Comparison of ENCODE assay signal across 8 mouse cellular contexts in the genomic region with DNA sequence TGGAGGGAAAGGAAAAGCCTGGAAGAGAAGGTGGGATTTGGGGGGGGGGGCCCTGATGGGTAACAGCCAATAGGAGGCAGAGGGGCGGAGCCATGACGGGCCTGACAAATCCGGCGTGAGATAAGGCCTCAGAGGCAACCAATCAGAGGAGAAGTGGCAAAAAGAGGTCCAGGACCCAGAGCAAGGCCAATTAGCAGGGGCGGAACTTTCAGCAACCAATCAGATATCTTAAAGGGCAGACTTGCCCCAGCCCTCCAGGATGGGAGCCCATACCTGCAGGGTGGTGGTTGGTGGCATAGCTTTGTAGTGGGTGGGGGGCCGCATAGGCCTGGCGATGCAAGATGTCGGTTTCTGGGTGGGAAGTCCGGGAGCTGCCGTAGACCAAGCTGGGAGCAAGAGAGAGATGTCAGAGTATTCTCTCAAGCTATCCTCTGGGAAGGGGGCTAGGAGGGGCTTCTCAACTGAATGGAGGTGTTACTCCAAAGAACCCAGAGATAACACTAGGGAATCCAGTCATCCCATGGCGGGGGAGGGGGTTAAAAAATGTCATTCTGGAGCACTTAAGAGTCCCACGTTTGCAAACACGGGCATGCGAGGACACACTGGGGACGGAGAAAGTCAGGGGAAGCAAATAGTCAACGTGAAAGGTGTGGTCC. TPM values are rescaled to one million over a fixed set of nuclear protein-coding genes. Genes with fewer than 3 reads are reported as not detected.
DNase-seq lines count a peak whose midpoint lies in the region; ATAC-seq and TF ChIP-seq lines count a peak whose summit lies in the region.

No protein-coding gene starts in this region.

- H3K27me3 ChIP-seq in intestine, postnatal 0 days (replicated peaks; ENCODE audit: control insufficient read depth, insufficient read depth, low read length), result no peaks in the 10 kb centered on the region
- H3K27me3 ChIP-seq in limb, embryonic 11.5 days (ENCODE audit: control insufficient read depth, insufficient read depth, low read length), result no peaks in the 10 kb centered on the region
- no peaks in the 10 kb centered on the region for H3K27me3 ChIP-seq in midbrain, embryonic 14.5 days (ENCODE audit: control insufficient read depth, insufficient read depth, low read length)
- no peaks in the 10 kb centered on the region for H3K27me3 ChIP-seq in stomach, postnatal 0 days (ENCODE audit: control insufficient read depth, insufficient read depth, low read length)

- no peak for TF ChIP-seq CTCF in intestine, postnatal 0 days (IDR thresholded peaks at IDR 0.05; ENCODE audit: low read depth)
- TF ChIP-seq CTCF in stomach, postnatal 0 days (IDR thresholded peaks at IDR 0.05; ENCODE audit: low read depth), result 0 out of 2 replicates have a peak, but pooled peaks have one; percentile 0

- peak; percentile 6; the same call in 1 of the 2 replicates for ATAC-seq in granulocyte monocyte progenitor cell, adult 5-6 weeks (replicated peaks; ENCODE audit: poor library complexity, severe bottlenecking)
- ATAC-seq in intestine, postnatal 0 days, result no peak
- peak; percentile 27; the same call in 1 of the 2 replicates for ATAC-seq in limb, embryonic 11.5 days (ENCODE audit: insufficient number of reproducible peaks, low FRiP score, low TSS enrichment, low read depth)
- ATAC-seq in midbrain, embryonic 14.5 days (ENCODE audit: low FRiP score, low TSS enrichment), result peak; percentile 69
- ATAC-seq in stomach, postnatal 0 days (ENCODE audit: low FRiP score, low TSS enrichment), result no peak

- peaks cover 4% of the 10 kb centered on the region; the same call in 1 of the 2 replicates for H3K4me1 ChIP-seq in intestine, postnatal 0 days (replicated peaks; ENCODE audit: control insufficient read depth, insufficient read depth, low read length)
- H3K4me1 ChIP-seq in limb, embryonic 11.5 days (ENCODE audit: control insufficient read depth, insufficient read depth, low read length), result peaks cover 12% of the 10 kb centered on the region
- peaks cover 9% of the 10 kb centered on the region; the same call in 1 of the 2 replicates for H3K4me1 ChIP-seq in midbrain, embryonic 14.5 days (ENCODE audit: control insufficient read depth, insufficient read depth, low read length)
- 0 out of 2 replicates have a peak, but pooled peaks cover 4% of the 10 kb centered on the region for H3K4me1 ChIP-seq in stomach, postnatal 0 days (replicated peaks; ENCODE audit: control insufficient read depth, insufficient read depth)

- H3K4me3 ChIP-seq in intestine, postnatal 0 days (ENCODE audit: low read depth, low read length), result peak overlapping the region; percentile 90
- peak overlapping the region; percentile 96 for H3K4me3 ChIP-seq in limb, embryonic 11.5 days (ENCODE audit: low read depth, low read length)
- peak overlapping the region; percentile 76 for H3K4me3 ChIP-seq in midbrain, embryonic 14.5 days (replicated peaks; ENCODE audit: low read depth, low read length)
- peak overlapping the region; percentile 83 for H3K4me3 ChIP-seq in stomach, postnatal 0 days (ENCODE audit: low read depth, low read length)

- H3K36me3 ChIP-seq in intestine, postnatal 0 days (ENCODE audit: control insufficient read depth, insufficient read depth), result peaks cover 43% of the 10 kb centered on the region
- H3K36me3 ChIP-seq in limb, embryonic 11.5 days (ENCODE audit: control insufficient read depth, insufficient read depth, low read length), result peaks cover 41% of the 10 kb centered on the region
- peaks cover 43% of the 10 kb centered on the region for H3K36me3 ChIP-seq in midbrain, embryonic 14.5 days (ENCODE audit: control insufficient read depth, insufficient read depth, low read length)
- peaks cover 23% of the 10 kb centered on the region for H3K36me3 ChIP-seq in stomach, postnatal 0 days (ENCODE audit: control insufficient read depth, insufficient read depth, low read length)

- H3K4me2 ChIP-seq in intestine, postnatal 0 days (replicated peaks; ENCODE audit: low read depth), result peak overlapping the region; percentile 94
- H3K4me2 ChIP-seq in limb, embryonic 11.5 days (ENCODE audit: low read depth, severe bottlenecking), result peak overlapping the region; percentile 95
- peak overlapping the region; percentile 97 for H3K4me2 ChIP-seq in midbrain, embryonic 14.5 days (ENCODE audit: low read length)
- H3K4me2 ChIP-seq in stomach, postnatal 0 days (replicated peaks; ENCODE audit: low read depth), result peak overlapping the region; percentile 99

- no peak overlapping the region for H3K9ac ChIP-seq in intestine, postnatal 0 days (ENCODE audit: low read depth, low read length)
- peak overlapping the region; percentile 95 for H3K9ac ChIP-seq in limb, embryonic 11.5 days (ENCODE audit: low read length)
- peak overlapping the region; percentile 87; the same call in 1 of the 2 replicates for H3K9ac ChIP-seq in midbrain, embryonic 14.5 days (replicated peaks; ENCODE audit: low read length)
- H3K9ac ChIP-seq in stomach, postnatal 0 days (ENCODE audit: low read length), result no peak overlapping the region

- no peak overlapping the region for H3K27ac ChIP-seq in intestine, postnatal 0 days (ENCODE audit: low read depth, low read length)
- H3K27ac ChIP-seq in limb, embryonic 11.5 days (replicated peaks; ENCODE audit: low read depth, low read length), result no peak overlapping the region
- H3K27ac ChIP-seq in midbrain, embryonic 14.5 days (replicated peaks; ENCODE audit: low read depth, low read length), result peak overlapping the region; percentile 97
- peak overlapping the region; percentile 97 for H3K27ac ChIP-seq in stomach, postnatal 0 days (replicated peaks)

- WGBS in intestine, postnatal 0 days, result 9% methylated on average over 15 of the region's 16 CpGs
- WGBS in limb, embryonic 11.5 days, result under 1% methylated on average over 16 of the region's 16 CpGs
- WGBS in midbrain, embryonic 14.5 days, result 2% methylated on average over 16 of the region's 16 CpGs
- 10% methylated on average over 16 of the region's 16 CpGs for WGBS in stomach, postnatal 0 days

- no peak for TF ChIP-seq EP300 in stomach, postnatal 0 days (optimal IDR thresholded peaks at IDR 0.05)

- peak; percentile 93 for DNase-seq in 416B (ENCODE audit: low read depth)
- peak; percentile 80 for DNase-seq in adrenal gland, adult 8-10 months
- peak; percentile 88 for DNase-seq in embryo, embryonic 9.5 days (ENCODE audit: extremely low spot score)
- DNase-seq in limb, embryonic 11.5 days (ENCODE audit: low spot score), result peak; percentile 85
- peak; percentile 95 for DNase-seq in midbrain, embryonic 14.5 days
- DNase-seq in stomach, postnatal 0 days (ENCODE audit: low spot score), result peak; percentile 79

- H3K9me3 ChIP-seq in intestine, postnatal 0 days (ENCODE audit: control insufficient read depth), result no peaks in the 10 kb centered on the region
- H3K9me3 ChIP-seq in limb, embryonic 11.5 days (ENCODE audit: control insufficient read depth, low read length), result no peaks in the 10 kb centered on the region
- no peaks in the 10 kb centered on the region for H3K9me3 ChIP-seq in midbrain, embryonic 14.5 days (ENCODE audit: control insufficient read depth, low read length)
- no peaks in the 10 kb centered on the region for H3K9me3 ChIP-seq in stomach, postnatal 0 days (ENCODE audit: control insufficient read depth, low read length)

RNA-seq across cellular contexts. Expression of a gene that starts 1.6 kb away (rescaled TPM):
- total RNA-seq in adrenal gland, adult 8-10 months (2022), result 10 to 100 TPM; 64.6 to 86.8 (median 70.0) TPM
- total RNA-seq in granulocyte monocyte progenitor cell, adult 5-6 weeks (2014; fragmentation: Nextera tagmentation), result 21.1 and 29.6 TPM in 2 replicates
- total RNA-seq in granulocyte monocyte progenitor cell, adult 5-6 weeks (2017), result 1.7 and 4.1 TPM in 2 replicates
- 2.4 and 2.6 TPM in 2 replicates for polyA plus RNA-seq in intestine, postnatal 0 days (2015; fragmentation: Nextera tagmentation; extraction: Ambion mirVana)
- 18.5 and 20.0 TPM in 2 replicates for polyA plus RNA-seq in limb, embryonic 11.5 days (2014; fragmentation: Nextera tagmentation; extraction: Ambion mirVana)
- 19.5 and 21.4 TPM in 2 replicates for polyA plus RNA-seq in midbrain, embryonic 14.5 days (2014; fragmentation: Nextera tagmentation; extraction: Ambion mirVana)
- 3.4 and 3.8 TPM in 2 replicates for polyA plus RNA-seq in stomach, postnatal 0 days (2015; fragmentation: Nextera tagmentation; extraction: Ambion mirVana)

RNA-seq across cellular contexts. Expression of a gene that starts 11.2 kb away (rescaled TPM):
- total RNA-seq in adrenal gland, adult 8-10 months (2022), result 10 to 100 TPM; 57.5 to 81.7 (median 66.6) TPM
- total RNA-seq in granulocyte monocyte progenitor cell, adult 5-6 weeks (2014; fragmentation: Nextera tagmentation), result 42.2 and 57.2 TPM in 2 replicates
- total RNA-seq in granulocyte monocyte progenitor cell, adult 5-6 weeks (2017), result 49.4 and 63.1 TPM in 2 replicates
- 38.9 and 40.5 TPM in 2 replicates for polyA plus RNA-seq in intestine, postnatal 0 days (2015; fragmentation: Nextera tagmentation; extraction: Ambion mirVana)
- 70.2 and 73.9 TPM in 2 replicates for polyA plus RNA-seq in limb, embryonic 11.5 days (2014; fragmentation: Nextera tagmentation; extraction: Ambion mirVana)
- polyA plus RNA-seq in midbrain, embryonic 14.5 days (2014; fragmentation: Nextera tagmentation; extraction: Ambion mirVana), result 55.3 and 65.9 TPM in 2 replicates
- polyA plus RNA-seq in stomach, postnatal 0 days (2015; fragmentation: Nextera tagmentation; extraction: Ambion mirVana), result 43.0 and 44.1 TPM in 2 replicates

RNA-seq across cellular contexts. Expression of a gene that starts 11.4 kb away (rescaled TPM):
- total RNA-seq in adrenal gland, adult 8-10 months (2022), result 10 to 100 TPM; 16.4 to 20.5 (median 17.1) TPM
- 6.8 and 9.4 TPM in 2 replicates for total RNA-seq in granulocyte monocyte progenitor cell, adult 5-6 weeks (2014; fragmentation: Nextera tagmentation)
- 4.8 and 5.3 TPM in 2 replicates for total RNA-seq in granulocyte monocyte progenitor cell, adult 5-6 weeks (2017)
- polyA plus RNA-seq in intestine, postnatal 0 days (2015; fragmentation: Nextera tagmentation; extraction: Ambion mirVana), result 56.8 and 59.0 TPM in 2 replicates
- polyA plus RNA-seq in limb, embryonic 11.5 days (2014; fragmentation: Nextera tagmentation; extraction: Ambion mirVana), result 22.1 and 24.6 TPM in 2 replicates
- 10.1 and 12.2 TPM in 2 replicates for polyA plus RNA-seq in midbrain, embryonic 14.5 days (2014; fragmentation: Nextera tagmentation; extraction: Ambion mirVana)
- 33.6 and 37.4 TPM in 2 replicates for polyA plus RNA-seq in stomach, postnatal 0 days (2015; fragmentation: Nextera tagmentation; extraction: Ambion mirVana)

RNA-seq across cellular contexts. Expression of a gene that starts 33.3 kb away (rescaled TPM):
- 100 to 1,000 TPM in 3 of 4 experiments, 10 to 100 TPM in 1; 89.6 to 138 (median 129) TPM for total RNA-seq in adrenal gland, adult 8-10 months (2022)
- total RNA-seq in granulocyte monocyte progenitor cell, adult 5-6 weeks (2014; fragmentation: Nextera tagmentation), result 2.3 and 7.8 TPM in 2 replicates
- total RNA-seq in granulocyte monocyte progenitor cell, adult 5-6 weeks (2017), result 1.0 and 1.4 TPM in 2 replicates
- 94.6 and 100 TPM in 2 replicates for polyA plus RNA-seq in intestine, postnatal 0 days (2015; fragmentation: Nextera tagmentation; extraction: Ambion mirVana)
- 20.8 and 21.0 TPM in 2 replicates for polyA plus RNA-seq in limb, embryonic 11.5 days (2014; fragmentation: Nextera tagmentation; extraction: Ambion mirVana)
- polyA plus RNA-seq in midbrain, embryonic 14.5 days (2014; fragmentation: Nextera tagmentation; extraction: Ambion mirVana), result 9.7 and 13.2 TPM in 2 replicates
- polyA plus RNA-seq in stomach, postnatal 0 days (2015; fragmentation: Nextera tagmentation; extraction: Ambion mirVana), result 81.5 and 87.2 TPM in 2 replicates

RNA-seq across cellular contexts. Expression of a gene that starts 34.9 kb away (rescaled TPM):
- 100 to 1,000 TPM in 2 of 4 experiments, 10 to 100 TPM in 2; 88.5 to 120 (median 101) TPM for total RNA-seq in adrenal gland, adult 8-10 months (2022)
- total RNA-seq in granulocyte monocyte progenitor cell, adult 5-6 weeks (2014; fragmentation: Nextera tagmentation), result 28.6 and 29.8 TPM in 2 replicates
- total RNA-seq in granulocyte monocyte progenitor cell, adult 5-6 weeks (2017), result 15.7 and 17.8 TPM in 2 replicates
- 21.7 and 22.6 TPM in 2 replicates for polyA plus RNA-seq in intestine, postnatal 0 days (2015; fragmentation: Nextera tagmentation; extraction: Ambion mirVana)
- 52.0 and 60.3 TPM in 2 replicates for polyA plus RNA-seq in limb, embryonic 11.5 days (2014; fragmentation: Nextera tagmentation; extraction: Ambion mirVana)
- 60.6 and 61.2 TPM in 2 replicates for polyA plus RNA-seq in midbrain, embryonic 14.5 days (2014; fragmentation: Nextera tagmentation; extraction: Ambion mirVana)
- polyA plus RNA-seq in stomach, postnatal 0 days (2015; fragmentation: Nextera tagmentation; extraction: Ambion mirVana), result 14.9 and 18.6 TPM in 2 replicates

Comparison
In these comparisons a context has a peak if more than half of its experiments do, and no peak if none do; other contexts are left out.
1. ATAC-seq: peak in granulocyte monocyte progenitor cell, adult 5-6 weeks (single experiment), limb, embryonic 11.5 days (single experiment) and midbrain, embryonic 14.5 days (single experiment); none in intestine, postnatal 0 days (single experiment) and stomach, postnatal 0 days (single experiment).
2. H3K27ac ChIP-seq: peak in midbrain, embryonic 14.5 days (single experiment) and stomach, postnatal 0 days (single experiment); none in intestine, postnatal 0 days (single experiment) and limb, embryonic 11.5 days (single experiment).
3. H3K9ac ChIP-seq: peak in limb, embryonic 11.5 days (single experiment) and midbrain, embryonic 14.5 days (single experiment); none in intestine, postnatal 0 days (single experiment) and stomach, postnatal 0 days (single experiment).
4. Peak in every context shown above with its lines, with median percentiles within 50 percentile points of each other: DNase-seq, H3K4me2 ChIP-seq and H3K4me3 ChIP-seq.